Mouse (Mus musculus) MEL (cell line): ENCODE results near the gene Olfr54. TPM values are rescaled to one million over a fixed set of nuclear protein-coding genes. Genes with fewer than 3 reads are reported as not detected.
"Not testable (repeated sequence)": the region's sequence is repeated elsewhere in the genome, so short reads cannot be mapped to it uniquely, and the experiment has no call there.

Experiments used
- DNase-seq: peaks from one replicate; pipeline ENCODE4 v3.0.0; 2011; ENCODE audit warnings: low read depth, low spot score
- H3K27ac ChIP-seq: 2 replicates; pipeline ENCODE4 v1.5.1; 2012; ENCODE audit warnings: low read depth, mild to moderate bottlenecking, control low read depth, low read length, moderate library complexity; ENCODE audit not compliant: control insufficient read depth
- H3K27me3 ChIP-seq, 2 experiments: fragments of 150-350 bp in 1 of 2; sonication (generic) in 1 of 2; 2 replicates each; pipeline ENCODE4 v1.6.1; 2012; ENCODE audit warnings: low read length in 2 of 2, mild to moderate bottlenecking in 2 of 2, improper control_type of control experiment in 1 of 2, moderate library complexity in 1 of 2; ENCODE audit not compliant: insufficient read depth in 2 of 2, control insufficient read depth in 1 of 2
- H3K36me3 ChIP-seq, 2 experiments: 2 replicates each; pipeline ENCODE4 v1.6.1; 2012 to 2014; ENCODE audit warnings: low read length in 2 of 2, improper control_type of control experiment in 1 of 2, inconsistent platforms in 1 of 2, mild to moderate bottlenecking in 1 of 2; ENCODE audit not compliant: insufficient read depth in 2 of 2, control insufficient read depth in 1 of 2
- H3K4me1 ChIP-seq, 2 experiments: fragments of 150-350 bp in 1 of 2; sonication (generic) in 1 of 2; 2 replicates each; pipeline ENCODE4 v1.6.1; 2012; ENCODE audit warnings: low read length in 2 of 2, improper control_type of control experiment in 1 of 2, mild to moderate bottlenecking in 1 of 2; ENCODE audit not compliant: insufficient read depth in 2 of 2, control insufficient read depth in 1 of 2
- H3K4me3 ChIP-seq, 2 experiments: fragments of 150-350 bp in 1 of 2; sonication (generic) in 1 of 2; 2 replicates each; pipeline ENCODE4 v1.5.1; 2012; ENCODE audit warnings: low read depth in 2 of 2, low read length in 2 of 2, mild to moderate bottlenecking in 2 of 2, moderate library complexity in 2 of 2, control low read depth in 1 of 2, improper control_type of control experiment in 1 of 2; ENCODE audit not compliant: control insufficient read depth in 1 of 2, insufficient read depth in 1 of 2
- H3K79me2 ChIP-seq: 2 replicates; pipeline ENCODE4 v1.6.1; 2012; ENCODE audit warnings: mild to moderate bottlenecking, low read length, moderate library complexity; ENCODE audit not compliant: control insufficient read depth, poor library complexity, insufficient read depth
- H3K9ac ChIP-seq: 2 replicates; pipeline ENCODE4 v1.6.1; 2012; ENCODE audit warnings: low read depth, mild to moderate bottlenecking, control low read depth, low read length, moderate library complexity; ENCODE audit not compliant: control insufficient read depth, poor library complexity, severe bottlenecking
- H3K9me3 ChIP-seq: fragments of 150-350 bp; sonication (generic); replicated peaks from 2 replicates; pipeline ENCODE4 v1.6.1; 2012; ENCODE audit warnings: mild to moderate bottlenecking, low read length, improper control_type of control experiment, moderate library complexity; ENCODE audit not compliant: insufficient read depth
- BHLHE40 ChIP-seq: IDR thresholded peaks from 2 replicates; pipeline ENCODE4 v1.6.1; 2012; ENCODE audit warnings: low read depth, mild to moderate bottlenecking, inconsistent platforms, low read length, improper control_type of control experiment, borderline replicate concordance
- CHD1 ChIP-seq: IDR thresholded peaks from 2 replicates; pipeline ENCODE4 v1.6.1; 2012; ENCODE audit warnings: low read depth, mild to moderate bottlenecking, inconsistent platforms, low read length, improper control_type of control experiment
- CHD2 ChIP-seq: IDR thresholded peaks from 2 replicates; pipeline ENCODE4 v1.6.1; 2011; ENCODE audit warnings: low read length, improper control_type of control experiment
- CTCF ChIP-seq, 3 experiments: IDR thresholded peaks in 2 of 3; conservative IDR thresholded peaks in 1 of 3; 2 replicates each; pipeline ENCODE4 v1.5.1; 2011 to 2012; ENCODE audit warnings: low read length in 3 of 3, low read depth in 2 of 3, mild to moderate bottlenecking in 2 of 3, improper control_type of control experiment in 1 of 3, inconsistent platforms in 1 of 3, mixed read lengths in 1 of 3, moderate library complexity in 1 of 3; ENCODE audit not compliant: control insufficient read depth in 1 of 3, insufficient read depth in 1 of 3, poor library complexity in 1 of 3, severe bottlenecking in 1 of 3
- E2F4 ChIP-seq: IDR thresholded peaks from 2 replicates; pipeline ENCODE4 v1.6.1; 2011; ENCODE audit warnings: low read depth, low read length, improper control_type of control experiment, borderline replicate concordance
- ELF1 ChIP-seq: IDR thresholded peaks from 2 replicates; pipeline ENCODE4 v1.6.1; 2014; ENCODE audit warnings: low read depth, mild to moderate bottlenecking, inconsistent platforms, low read length, improper control_type of control experiment, moderate library complexity
- ETS1 ChIP-seq: IDR thresholded peaks from 2 replicates; pipeline ENCODE4 v1.6.1; 2012; ENCODE audit warnings: low read depth, mild to moderate bottlenecking, inconsistent platforms, low read length, improper control_type of control experiment, moderate library complexity
- HCFC1 ChIP-seq: IDR thresholded peaks from 2 replicates; pipeline ENCODE4 v1.6.1; 2012; ENCODE audit warnings: low read depth, mild to moderate bottlenecking, inconsistent platforms, low read length, improper control_type of control experiment, moderate library complexity
- JUND ChIP-seq: IDR thresholded peaks from 2 replicates; pipeline ENCODE4 v1.6.1; 2011; ENCODE audit warnings: low read depth, mild to moderate bottlenecking, improper control_type of control experiment, low read length
- MAFK ChIP-seq: IDR thresholded peaks from 2 replicates; pipeline ENCODE4 v1.6.1; 2011; ENCODE audit warnings: low read depth, mild to moderate bottlenecking, low read length, improper control_type of control experiment, borderline replicate concordance
- MAX ChIP-seq: IDR thresholded peaks from 2 replicates; pipeline ENCODE4 v1.6.1; 2011; ENCODE audit warnings: low read length, improper control_type of control experiment
- MAZ ChIP-seq: IDR thresholded peaks from 2 replicates; pipeline ENCODE4 v1.6.1; 2012; ENCODE audit warnings: low read depth, mild to moderate bottlenecking, inconsistent platforms, low read length, improper control_type of control experiment
- MXI1 ChIP-seq: IDR thresholded peaks from 2 replicates; pipeline ENCODE4 v1.6.1; 2011; ENCODE audit warnings: mild to moderate bottlenecking, low read depth, low read length, improper control_type of control experiment
- MYC ChIP-seq: IDR thresholded peaks from 2 replicates; pipeline ENCODE4 v1.6.1; 2011; ENCODE audit warnings: low read depth, mild to moderate bottlenecking, low read length, improper control_type of control experiment, moderate library complexity
- POLR2A ChIP-seq, 2 experiments: IDR thresholded peaks; 2 replicates each; pipeline ENCODE4 v1.6.1; 2011 to 2012; ENCODE audit warnings: low read length in 2 of 2, mild to moderate bottlenecking in 2 of 2, control low read depth in 1 of 2, improper control_type of control experiment in 1 of 2, low read depth in 1 of 2, moderate library complexity in 1 of 2; ENCODE audit not compliant: control insufficient read depth in 1 of 2, insufficient read depth in 1 of 2, poor library complexity in 1 of 2
- POLR2AphosphoS2 ChIP-seq: IDR thresholded peaks from 2 replicates; pipeline ENCODE4 v1.6.1; 2011; ENCODE audit warnings: low read length, improper control_type of control experiment
- POLR2AphosphoS5 ChIP-seq: IDR thresholded peaks from 2 replicates; pipeline ENCODE4 v1.6.1; 2012; ENCODE audit warnings: low read depth, borderline replicate concordance, mild to moderate bottlenecking, inconsistent platforms, low read length, moderate library complexity, mixed read lengths
- SIN3A ChIP-seq: IDR thresholded peaks from 2 replicates; pipeline ENCODE4 v1.6.1; 2012; ENCODE audit warnings: low read length, improper control_type of control experiment, inconsistent platforms
- TAL1 ChIP-seq: IDR thresholded peaks from 2 replicates; pipeline ENCODE4 v1.6.1; 2012; ENCODE audit warnings: mild to moderate bottlenecking, inconsistent platforms, low read length, moderate library complexity, mixed read lengths
- TBP ChIP-seq: IDR thresholded peaks from 2 replicates; pipeline ENCODE4 v1.8.0; 2011; ENCODE audit warnings: low read depth, low read length, improper control_type of control experiment
- UBTF ChIP-seq: IDR thresholded peaks from 2 replicates; pipeline ENCODE4 v1.6.1; 2012; ENCODE audit warnings: low read depth, mild to moderate bottlenecking, inconsistent platforms, low read length, improper control_type of control experiment, moderate library complexity, borderline replicate concordance; ENCODE audit not compliant: insufficient read depth
- USF1 ChIP-seq: IDR thresholded peaks from 2 replicates; pipeline ENCODE4 v1.6.1; 2014; ENCODE audit warnings: low read depth, mild to moderate bottlenecking, inconsistent platforms, low read length, improper control_type of control experiment, moderate library complexity
- ZC3H11A ChIP-seq: IDR thresholded peaks from 2 replicates; pipeline ENCODE4 v1.6.1; 2012; ENCODE audit warnings: low read depth, mild to moderate bottlenecking, inconsistent platforms, low read length, improper control_type of control experiment
- ZNF384 ChIP-seq: IDR thresholded peaks from 2 replicates; pipeline ENCODE4 v1.6.1; 2012; ENCODE audit warnings: low read depth, mild to moderate bottlenecking, inconsistent platforms, low read length, improper control_type of control experiment
- polyA plus RNA-seq, 2 experiments: library from polyadenylated mRNA; stranded (reverse) in 1 of 2; unstranded in 1 of 2; fragments of >175 nt in 1 of 2; fragments of >200 nt in 1 of 2; gene quantifications; 2 replicates each; pipeline versions ENCODE4 v1.2.1 to v1.2.4; 2012; ENCODE audit warnings: low replicate concordance in 2 of 2, low read depth in 1 of 2; ENCODE audit not compliant: insufficient read length in 2 of 2, insufficient read depth in 1 of 2, missing spikeins in 1 of 2
- total RNA-seq: library from RNA; depleted of rRNA; stranded (reverse); fragments of 300-350 nt; gene quantifications from 2 replicates; pipeline ENCODE4 v1.2.3, GENCODE M21; 2012

The Olfr54 gene
- total and polyA plus RNA-seq, 3 experiments: not detected

GRCm38 (mm10) chr11:51029381-51029780 is 15.3 kb downstream of the Olfr54 start:
- H3K4me3 ChIP-seq, H3K27me3 ChIP-seq, H3K79me2 ChIP-seq, H3K36me3 ChIP-seq, H3K27ac ChIP-seq, H3K4me1 ChIP-seq, DNase-seq, H3K9me3 ChIP-seq, H3K9ac ChIP-seq: not testable (repeated sequence)

GRCm38 (mm10) chr11:51030225-51030624 is 16.2 kb downstream of the Olfr54 start:
- H3K9me3 ChIP-seq: no peaks in the 10 kb centered on the region
- H3K79me2 ChIP-seq: no peaks in the 10 kb centered on the region
- TF ChIP-seq CHD2: no peak
- TF ChIP-seq ELF1: no peak
- no peak for TF ChIP-seq POLR2A (IDR thresholded peaks at IDR 0.05; ENCODE audit: control insufficient read depth in 1 of 2, insufficient read depth in 1 of 2, low read depth in 1 of 2, low read length in 2 of 2, poor library complexity in 1 of 2)
- no peak for TF ChIP-seq E2F4
- TF ChIP-seq USF1: no peak
- no peak for DNase-seq
- no peaks in the 10 kb centered on the region for H3K27me3 ChIP-seq
- no peaks in the 10 kb centered on the region for H3K4me1 ChIP-seq
- no peak overlapping the region for H3K4me3 ChIP-seq
- no peak overlapping the region for H3K9ac ChIP-seq
- H3K36me3 ChIP-seq: no peaks in the 10 kb centered on the region
- H3K27ac ChIP-seq: no peak overlapping the region

GRCm38 (mm10) chr11:51032851-51033250 is 18.8 kb downstream of the Olfr54 start:
- H3K4me3 ChIP-seq: no peak overlapping the region
- H3K4me1 ChIP-seq: no peaks in the 10 kb centered on the region
- no peak for DNase-seq
- H3K9ac ChIP-seq: no peak overlapping the region
- TF ChIP-seq MXI1 (no peak), TBP (no peak), SIN3A (no peak), MAZ (no peak), POLR2AphosphoS2 (no peak), UBTF (no peak), CTCF (IDR thresholded peaks at IDR 0.05 in 2 of 3, conservative IDR thresholded peaks at IDR 0.05 in 1 of 3; ENCODE audit: control insufficient read depth in 1 of 3, insufficient read depth in 1 of 3, low read depth in 2 of 3, low read length in 3 of 3, poor library complexity in 1 of 3, severe bottlenecking in 1 of 3) (no peak), HCFC1 (no peak), MAX (no peak), MAFK (no peak), POLR2AphosphoS5 (no peak), BHLHE40 (no peak), MYC (no peak), ZNF384 (no peak), CHD1 (no peak), ETS1 (no peak), ZC3H11A (no peak), JUND (no peak), TAL1 (no peak)
- TF ChIP-seq, all 39 proteins: peak for 0
- Histone ChIP-seq H3K9me3 (no peaks in the 10 kb centered on the region), H3K36me3 (no peaks in the 10 kb centered on the region), H3K27me3 (no peaks in the 10 kb centered on the region), H3K79me2 (no peaks in the 10 kb centered on the region), H3K27ac (no peak overlapping the region)

GRCm38 (mm10) chr11:51034141-51034540 is 20.1 kb downstream of the Olfr54 start:
- H3K9me3 ChIP-seq, H3K27ac ChIP-seq, H3K4me3 ChIP-seq, H3K36me3 ChIP-seq, H3K27me3 ChIP-seq, H3K79me2 ChIP-seq, H3K4me1 ChIP-seq, DNase-seq, H3K9ac ChIP-seq: not testable (repeated sequence)
